Mouse (Mus musculus) naive thymus-derived CD4-positive, alpha-beta T cell, adult 2 months (primary cell): Measurements from ENCODE around the gene Vmn1r89.

Experiments used
- DNase-seq: peaks from one replicate; pipeline ENCODE4 v3.0.0-alpha.2; 2011; ENCODE audit warnings: low read depth

Gene Vmn1r89

DNA sequence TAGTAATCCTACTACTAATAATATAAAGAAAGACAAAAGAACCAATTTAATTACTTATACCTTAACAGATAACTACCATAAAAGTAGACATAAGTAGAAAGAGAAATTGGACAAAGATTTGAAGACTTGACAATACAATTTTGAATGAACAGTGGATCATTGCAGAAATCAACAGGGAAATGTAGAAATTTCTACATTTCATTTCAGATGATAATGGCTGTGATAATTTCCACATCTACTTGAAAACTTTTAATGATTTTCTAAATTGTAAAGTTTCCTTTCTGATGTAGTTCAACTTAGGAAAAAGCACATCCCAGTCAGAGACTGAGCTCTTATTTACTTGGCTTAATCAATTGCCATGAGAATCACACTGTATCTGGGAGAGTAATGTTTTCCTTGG is at the start of gene Vmn1r89:
Gene Vmn1r89, plus strand, starts transcription at position 301 of the 400 bp plus-strand sequence.
- no peak for DNase-seq

GRCm38 (mm10) chr7:13260746-13261700 is 48.2 kb downstream of the Vmn1r89 start:
- DNase-seq = no peak

- no peak for DNase-seq
These were observed 51.0 kb downstream of the Vmn1r89 start for GRCm38 (mm10) chr7:13263851-13264250.

DNA sequence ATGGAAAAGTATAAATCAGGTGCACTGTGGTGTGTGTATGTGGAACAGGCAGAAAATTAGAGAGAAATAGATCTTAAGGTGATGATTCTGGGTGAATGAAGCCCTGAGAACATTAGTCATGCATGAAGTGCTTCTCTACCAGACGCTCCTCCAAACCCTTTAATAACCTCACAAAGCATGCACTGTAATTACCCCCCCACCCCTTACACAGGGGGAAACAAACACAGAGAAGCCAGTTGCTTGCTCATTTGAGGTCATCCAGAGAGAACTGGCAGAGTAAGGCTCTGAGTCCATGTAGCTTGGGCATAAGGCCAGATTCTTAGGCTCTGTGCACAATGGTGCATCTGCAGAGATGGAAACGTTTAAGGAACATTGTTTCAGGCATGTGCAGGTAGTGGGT is 51.6 kb downstream of the Vmn1r89 start:
- DNase-seq = no peak

DNA sequence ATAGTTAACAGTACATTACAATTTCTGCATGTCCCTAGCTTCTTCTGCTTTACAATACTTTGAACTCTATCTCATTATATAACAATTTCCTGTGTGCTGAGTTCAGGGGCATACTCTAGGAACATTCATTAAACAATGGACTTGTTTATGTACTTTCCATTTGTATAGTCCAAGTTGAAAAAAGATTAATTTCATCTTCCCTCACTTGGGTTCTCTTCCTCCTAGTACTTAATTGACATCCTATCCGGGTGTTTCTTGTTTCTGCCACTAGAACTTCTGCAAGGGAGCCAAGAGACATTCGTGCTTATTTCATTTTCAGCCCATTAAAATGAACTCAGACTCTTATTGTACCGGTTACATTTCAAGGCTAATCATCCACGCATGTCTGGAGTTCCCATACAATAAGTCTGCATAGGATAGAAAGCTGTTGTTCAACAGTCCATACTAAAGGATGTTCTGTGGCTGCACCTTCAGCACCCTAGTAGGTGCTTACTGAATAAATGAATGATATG is 56.0 kb downstream of the Vmn1r89 start:
- DNase-seq = no peak

GRCm38 (mm10) chr7:13269394-13269793 is 56.6 kb downstream of the Vmn1r89 start:
- DNase-seq = no peak
